Mouse (Mus musculus) layer of hippocampus, adult 11-12 months (tissue): Measurements from ENCODE around the gene Schip1.
A peak's percentile ranks its signal among the peaks of the same experiment; 100 is the strongest.

ENCODE experiments used
- DNase-seq: peaks from one replicate; pipeline ENCODE4 v3.0.0; 2022; ENCODE audit warnings: low spot score

The Schip1 gene

GRCm38 (mm10) chr3:68130386-68130785 lies 65.8 kb downstream of the Schip1 start:
- no peak for DNase-seq

GRCm38 (mm10) chr3:68138833-68139627 lies 74.4 kb downstream of the Schip1 start:
- no peak for DNase-seq

- no peak for DNase-seq
Observed at GRCm38 (mm10) chr3:68150688-68151087, 86.1 kb downstream of the Schip1 start.

- DNase-seq, result no peak
Observed at GRCm38 (mm10) chr3:68160175-68160574, 95.6 kb downstream of the Schip1 start.

- DNase-seq, result no peak
Observed at GRCm38 (mm10) chr3:68160760-68161159, 96.2 kb downstream of the Schip1 start.

- no peak for DNase-seq
Observed at GRCm38 (mm10) chr3:68178248-68178647, 113.6 kb downstream of the Schip1 start.

- DNase-seq, result no peak
Observed at GRCm38 (mm10) chr3:68187471-68187870, 122.9 kb downstream of the Schip1 start.

- DNase-seq, result no peak
Observed at GRCm38 (mm10) chr3:68189100-68189499, 124.5 kb downstream of the Schip1 start.

GRCm38 (mm10) chr3:68196933-68197332 lies 132.3 kb downstream of the Schip1 start:
- DNase-seq, result no peak

- DNase-seq, result peak; percentile 43
Observed at GRCm38 (mm10) chr3:68201214-68201613, 136.6 kb downstream of the Schip1 start.

GRCm38 (mm10) chr3:68202162-68202902 lies 137.7 kb downstream of the Schip1 start:
- no peak for DNase-seq

GRCm38 (mm10) chr3:68203934-68204467 lies 139.4 kb downstream of the Schip1 start:
- no peak for DNase-seq

GRCm38 (mm10) chr3:68210422-68210821 lies 145.8 kb downstream of the Schip1 start:
- no peak for DNase-seq

GRCm38 (mm10) chr3:68221452-68221851 lies 156.8 kb downstream of the Schip1 start:
- DNase-seq, result no peak

GRCm38 (mm10) chr3:68239887-68240286 lies 175.3 kb downstream of the Schip1 start:
- DNase-seq, result no peak

- DNase-seq, result no peak
Observed at GRCm38 (mm10) chr3:68243239-68243638, 178.6 kb downstream of the Schip1 start.

GRCm38 (mm10) chr3:68246154-68246553 lies 181.6 kb downstream of the Schip1 start:
- DNase-seq, result no peak

GRCm38 (mm10) chr3:68250589-68250988 lies 186.0 kb downstream of the Schip1 start:
- peak; percentile 42 for DNase-seq

- peak; percentile 21 for DNase-seq
Observed at GRCm38 (mm10) chr3:68252335-68252734, 187.7 kb downstream of the Schip1 start.

- no peak for DNase-seq
Observed at GRCm38 (mm10) chr3:68262304-68262703, 197.7 kb downstream of the Schip1 start.

GRCm38 (mm10) chr3:68267905-68268304 lies 203.3 kb downstream of the Schip1 start:
- peak; percentile 39 for DNase-seq

- DNase-seq, result no peak
Observed at GRCm38 (mm10) chr3:68269251-68269650, 204.6 kb downstream of the Schip1 start.

GRCm38 (mm10) chr3:68270246-68270645 lies 205.6 kb downstream of the Schip1 start:
- no peak for DNase-seq
